Mouse (Mus musculus) hindlimb bud, embryonic 11.5 days (tissue): ENCODE measurements around the gene Stap2.
A peak's percentile ranks its signal among the peaks of the same experiment; 100 is the strongest.

ENCODE experiments used
- DNase-seq: peaks from one replicate; pipeline ENCODE4 v3.0.0-alpha.2; 2012; ENCODE audit warnings: low read depth, low spot score; ENCODE audit errors: extremely low spot score

Stap2 gene

DNA sequence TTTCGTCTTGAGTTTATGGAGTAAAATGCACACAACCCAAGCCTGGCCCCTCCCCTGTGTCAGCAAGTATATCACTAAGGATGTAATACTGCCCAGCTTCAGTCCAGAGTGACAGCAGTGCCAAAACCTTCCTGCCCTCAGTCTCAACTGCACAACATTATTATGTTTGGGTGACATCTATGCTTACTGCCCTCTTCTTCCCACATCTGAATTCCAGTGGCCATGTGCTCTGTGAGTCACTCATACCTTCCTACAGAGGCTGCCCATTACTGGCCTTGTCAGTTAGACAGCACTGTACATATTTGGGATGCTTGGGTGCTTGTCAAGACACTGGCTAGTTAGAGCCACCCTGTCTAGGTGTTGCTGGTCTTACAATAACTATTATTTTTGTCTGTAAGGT is 20.9 kb upstream of the Stap2 start:
- DNase-seq, result no peak

DNA sequence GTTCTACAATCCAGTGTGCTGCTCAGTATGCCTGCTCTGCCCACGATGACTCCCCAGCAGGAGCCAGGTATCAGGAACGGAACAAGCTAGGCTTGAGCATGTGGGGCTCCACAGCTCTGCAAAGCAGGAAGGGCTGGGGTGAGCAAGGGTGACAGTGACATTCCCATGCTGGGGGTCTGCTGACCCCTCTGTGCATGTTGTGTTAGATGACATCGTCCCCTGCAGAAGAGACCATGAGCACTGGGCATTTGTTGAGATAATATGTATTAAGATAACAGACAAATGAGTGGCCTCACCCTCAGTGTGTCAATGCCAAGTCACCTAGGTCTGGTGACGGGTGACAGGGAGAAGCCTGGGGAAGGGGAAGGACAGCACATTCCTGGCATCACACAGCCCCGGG is 19.5 kb upstream of the Stap2 start:
- DNase-seq, result no peak

DNA sequence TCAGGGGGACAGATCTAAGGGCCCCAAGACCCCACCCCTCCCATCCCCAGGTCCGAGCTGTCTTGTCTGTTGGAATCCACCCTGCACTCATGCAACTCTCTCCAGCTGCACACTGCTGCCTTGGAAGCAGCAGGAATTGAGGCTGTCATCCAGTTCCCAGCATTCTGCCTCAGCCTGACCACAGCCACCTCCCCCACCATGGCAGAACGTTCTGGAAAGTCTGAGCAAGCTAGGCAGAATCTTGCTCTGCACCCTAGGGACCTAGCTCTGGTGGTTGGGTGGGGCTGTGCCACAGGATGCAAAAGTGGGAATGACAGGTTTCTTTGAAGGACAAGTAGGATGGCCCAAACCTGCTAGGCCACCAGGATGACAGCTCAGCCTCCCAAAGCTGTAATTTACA is 19.1 kb upstream of the Stap2 start:
- DNase-seq, result no peak

DNA sequence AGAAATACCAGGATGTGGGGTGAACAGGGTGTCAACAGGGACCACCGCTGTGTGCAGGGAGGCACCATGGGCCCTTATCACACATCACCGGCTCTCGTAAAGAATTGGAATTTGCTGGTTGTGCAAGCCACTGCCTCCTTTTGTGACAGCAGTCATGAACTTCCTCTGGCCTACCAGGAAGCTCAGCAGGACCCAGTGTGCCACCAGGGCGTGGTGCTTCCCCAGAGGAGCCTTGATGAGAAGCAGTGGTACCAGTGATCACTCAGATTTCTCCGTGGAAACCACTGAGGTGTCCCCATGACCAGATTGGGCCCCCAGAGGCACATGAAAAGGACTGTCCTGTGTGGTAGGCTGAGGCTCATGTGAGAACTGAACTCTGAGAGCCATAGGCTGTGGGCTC is 18.0 kb upstream of the Stap2 start:
- DNase-seq, result no peak

DNA sequence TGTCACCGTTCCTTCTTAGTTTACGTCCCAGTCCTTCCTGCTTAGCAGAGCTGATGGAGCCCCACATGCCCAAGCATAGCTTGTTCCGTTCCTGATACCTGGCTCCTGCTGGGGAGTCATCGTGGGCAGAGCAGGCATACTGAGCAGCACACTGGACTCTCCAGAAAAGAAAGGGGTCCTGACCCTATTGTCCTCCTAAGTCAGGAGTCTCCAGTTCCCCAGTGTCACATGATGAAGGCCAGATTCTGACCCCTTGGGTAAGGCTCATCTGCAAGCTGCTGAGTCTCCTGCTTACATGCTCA is 17.6 kb upstream of the Stap2 start:
- DNase-seq, result no peak

DNA sequence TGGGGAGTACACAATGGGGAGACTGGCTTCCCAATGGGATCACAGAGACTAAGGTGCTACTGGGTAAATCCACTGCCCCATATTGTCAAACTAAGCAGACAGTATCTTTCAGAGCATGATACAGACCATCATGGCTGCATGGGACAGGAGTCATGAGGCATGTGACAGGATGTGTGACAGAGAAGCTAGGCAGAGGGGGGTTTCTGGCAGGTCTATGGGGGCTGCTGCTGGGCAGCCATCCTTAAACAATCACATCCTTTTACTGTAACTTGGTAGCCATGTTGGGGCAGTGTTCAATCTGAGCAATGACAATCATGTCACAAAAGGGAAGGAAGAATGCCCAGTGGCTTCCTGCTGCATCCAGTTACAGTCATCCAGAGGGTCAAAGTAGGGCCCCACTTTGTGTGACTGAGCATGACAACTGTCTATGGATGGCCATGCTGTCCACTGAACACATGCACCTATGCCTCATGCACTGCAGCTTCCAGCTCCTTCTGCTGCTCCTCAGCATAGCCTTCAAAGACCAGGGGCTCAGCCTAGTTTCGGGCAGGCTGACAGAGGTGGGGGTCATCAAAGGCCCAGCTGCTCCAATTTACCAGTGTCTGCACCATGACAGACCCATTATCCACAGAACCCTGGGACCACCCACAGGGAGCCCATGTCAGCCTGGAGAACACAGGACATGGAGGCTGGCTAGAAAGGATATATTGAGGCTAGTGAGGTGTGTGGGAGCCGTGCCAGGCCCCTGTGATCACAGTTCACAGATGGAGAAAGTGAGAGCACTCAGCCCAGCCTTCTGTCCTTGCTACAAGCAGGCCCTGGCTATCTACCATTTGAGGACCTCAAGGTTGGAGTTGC is 17.0 kb upstream of the Stap2 start:
- no peak for DNase-seq

DNA sequence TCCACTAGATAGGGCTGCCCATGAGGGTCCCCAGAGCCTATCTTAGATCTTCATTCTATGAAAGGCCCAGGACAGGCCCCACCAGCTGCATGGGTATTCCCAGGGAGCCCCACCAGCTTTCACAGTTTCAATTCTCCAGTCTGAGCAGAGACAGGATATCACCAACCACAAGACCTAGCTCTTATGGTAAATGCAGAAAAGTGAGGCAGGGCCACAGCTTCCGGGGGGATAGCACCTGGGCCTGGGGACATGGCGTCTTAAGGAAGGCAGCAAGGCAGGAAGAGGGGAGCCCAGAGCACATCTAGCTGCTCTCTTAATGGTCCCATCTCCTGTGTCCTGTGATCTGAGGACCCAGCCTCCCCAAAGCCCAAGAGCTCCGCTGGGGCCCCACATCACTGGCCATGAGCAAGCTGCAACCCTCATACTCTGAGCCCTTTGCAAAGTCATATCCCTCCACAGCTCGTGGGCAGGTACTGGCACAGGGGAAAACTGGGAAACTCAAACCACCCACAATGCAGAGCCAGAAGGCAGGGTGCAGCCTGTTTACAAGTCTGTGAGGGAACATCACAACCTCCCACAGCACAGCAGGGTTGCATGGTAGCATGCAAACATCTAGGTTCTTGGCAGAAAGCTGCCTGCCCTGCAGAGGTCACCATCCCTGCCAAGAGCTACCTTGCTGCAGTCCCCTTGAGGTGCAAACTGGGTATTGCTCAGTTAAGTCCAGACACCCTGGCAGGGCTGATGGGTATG is 16.0 kb upstream of the Stap2 start:
- DNase-seq, result no peak

DNA sequence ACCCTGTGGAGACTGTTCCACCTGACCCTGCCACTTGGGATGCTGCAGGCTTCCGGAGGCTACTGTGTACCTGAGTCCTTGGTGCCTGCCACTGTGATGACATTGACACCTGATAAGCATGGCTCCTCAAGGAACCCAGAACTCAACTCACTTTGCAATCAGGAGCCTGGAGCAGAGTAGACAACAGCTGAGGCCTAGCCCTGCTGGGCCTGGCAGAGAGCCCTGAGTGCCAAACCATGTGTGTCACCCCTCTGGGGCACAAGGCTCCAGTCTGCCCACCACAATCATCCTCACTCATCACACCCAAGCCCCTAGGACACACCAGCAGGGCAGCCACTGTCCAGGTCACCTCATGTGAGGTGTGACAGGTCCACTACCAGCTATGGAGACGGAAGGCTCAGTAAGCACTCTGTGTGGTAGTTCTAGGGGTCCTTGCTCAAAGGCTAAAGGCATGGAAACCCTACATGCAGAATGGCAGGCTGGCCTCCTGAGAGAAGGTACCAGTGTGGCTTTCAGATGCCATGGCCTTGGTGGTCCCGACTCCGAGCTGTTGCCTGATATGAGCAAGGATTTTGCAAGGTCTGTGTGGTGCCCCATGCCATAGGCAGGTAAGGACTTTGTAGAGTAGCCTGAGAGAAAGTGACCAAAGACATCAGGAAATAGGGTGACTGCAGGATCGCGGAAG is 15.2 kb upstream of the Stap2 start:
- no peak for DNase-seq

DNA sequence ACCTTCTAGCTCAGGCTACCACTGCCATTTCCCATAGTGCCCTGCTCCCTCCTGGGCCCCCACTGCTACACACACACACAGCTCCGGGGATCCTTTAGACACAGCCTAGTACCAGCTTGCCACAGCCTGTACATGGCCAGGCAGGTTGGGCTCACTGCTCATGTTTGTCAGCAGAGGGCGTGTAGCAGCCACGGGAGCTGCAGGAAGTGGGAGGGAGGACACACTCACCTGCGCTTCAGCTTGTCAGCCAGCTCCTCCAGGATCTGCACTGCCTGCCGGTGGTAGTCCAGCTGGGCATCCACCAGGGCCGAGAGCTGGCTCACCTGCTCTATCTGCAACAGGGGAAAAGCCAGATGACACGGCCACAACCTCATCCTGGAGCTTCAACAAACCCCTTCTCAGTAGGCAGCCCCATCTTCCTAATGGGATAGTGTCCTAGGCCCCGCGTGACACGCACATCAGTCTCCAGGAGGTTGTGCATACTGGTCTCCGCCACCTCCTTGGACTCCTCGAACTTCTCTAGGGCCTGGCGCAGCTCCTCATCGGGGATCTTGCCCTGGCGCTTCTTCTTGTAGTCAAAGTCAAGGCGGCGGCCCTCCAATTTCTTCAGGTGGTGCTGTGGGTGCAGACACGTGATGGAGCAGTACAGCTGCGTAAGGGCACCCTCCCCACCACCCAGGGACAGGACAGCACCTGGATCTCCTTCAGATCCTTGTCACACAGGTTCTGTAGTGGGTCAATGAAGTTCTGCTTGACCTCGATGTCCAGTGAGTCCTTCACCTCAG is 13.2 kb upstream of the Stap2 start:
- no peak for DNase-seq

DNA sequence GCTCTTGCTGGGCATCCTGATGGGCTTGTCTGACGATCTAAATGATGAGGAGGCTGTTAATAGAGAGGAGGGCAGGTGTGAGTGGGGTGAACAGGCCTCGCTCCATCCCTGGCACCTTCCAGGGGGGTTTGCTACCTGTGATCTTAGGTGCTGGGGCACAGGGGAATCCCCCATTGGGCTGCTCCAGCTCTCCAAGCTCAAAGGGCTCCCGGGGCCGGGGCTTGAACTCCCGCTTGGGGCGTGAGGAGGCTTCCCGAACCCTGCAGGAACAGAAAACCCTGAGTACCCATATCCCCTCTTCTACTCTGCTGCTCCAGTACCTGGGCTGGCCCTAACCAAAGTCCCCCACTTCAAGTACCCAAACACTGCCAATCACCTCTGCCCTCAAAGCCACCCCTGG is 12.5 kb upstream of the Stap2 start:
- no peak for DNase-seq

DNA sequence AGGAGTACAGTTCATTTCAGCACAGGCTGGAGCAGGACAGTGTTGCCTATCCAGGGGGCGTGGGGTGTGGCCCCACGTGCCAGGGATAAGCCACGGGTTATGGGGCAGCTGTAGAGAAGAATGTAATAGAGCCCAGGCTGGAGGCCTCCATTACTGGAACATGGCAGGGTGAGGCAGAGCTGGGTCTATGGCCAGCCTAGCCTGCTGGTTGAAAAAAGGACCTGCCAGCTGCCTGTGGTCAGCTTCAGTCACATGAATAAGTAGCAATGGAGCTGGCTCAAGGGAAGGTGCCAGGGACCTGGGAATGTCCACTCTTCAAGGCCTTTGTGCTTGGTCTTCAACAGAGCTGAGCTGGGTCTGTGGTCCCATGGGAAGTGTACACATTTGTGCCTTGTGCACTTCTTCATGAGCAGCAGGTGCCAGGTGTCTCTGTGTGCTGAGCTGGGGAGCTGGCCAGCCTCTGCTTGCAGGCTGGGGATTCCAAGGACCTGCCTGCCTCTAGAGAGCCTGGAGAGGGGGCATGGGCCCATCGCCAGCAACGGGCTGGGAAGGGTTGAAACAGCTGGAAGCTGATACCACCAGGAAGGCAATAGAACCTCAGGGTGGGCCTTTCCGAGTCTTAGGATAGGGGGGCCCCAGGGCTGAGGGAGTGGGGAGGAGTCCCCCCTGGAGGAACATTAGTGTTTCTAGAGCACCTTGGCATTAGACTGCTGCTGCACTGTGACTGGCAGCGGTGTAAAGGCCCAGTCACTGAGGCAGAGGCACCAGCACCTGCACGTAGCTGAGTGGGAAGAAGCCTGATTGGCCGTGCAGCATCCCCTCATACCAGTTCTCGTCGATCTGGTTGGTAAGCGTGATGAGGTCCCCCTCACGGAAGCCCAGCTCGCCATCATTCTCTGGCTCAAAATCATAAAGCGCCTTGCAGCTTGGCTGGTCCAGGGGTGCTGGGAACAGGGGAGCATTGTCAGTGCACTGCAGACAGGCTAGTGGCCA is 11.7 kb upstream of the Stap2 start:
- DNase-seq, result no peak

DNA sequence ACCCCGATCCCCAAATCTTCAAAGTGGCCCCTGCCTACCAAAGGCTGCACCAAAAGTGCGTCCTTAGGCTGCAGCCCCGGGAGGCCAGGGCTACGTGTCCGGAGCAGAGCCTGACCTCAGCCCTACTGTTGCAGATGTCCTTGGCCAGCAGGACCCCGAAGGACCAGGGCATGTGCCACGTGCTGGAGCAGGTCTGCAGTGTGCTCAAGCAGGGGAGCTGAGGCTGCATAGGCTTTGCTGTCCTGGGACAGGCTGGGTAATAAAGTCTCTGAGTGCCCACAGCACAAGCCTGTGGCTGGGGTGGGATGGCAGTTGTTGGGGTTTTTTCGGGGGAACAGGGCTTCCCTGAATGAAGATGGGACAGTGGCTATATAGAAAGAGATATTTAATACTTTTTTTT is 11.0 kb upstream of the Stap2 start:
- DNase-seq, result no peak

DNA sequence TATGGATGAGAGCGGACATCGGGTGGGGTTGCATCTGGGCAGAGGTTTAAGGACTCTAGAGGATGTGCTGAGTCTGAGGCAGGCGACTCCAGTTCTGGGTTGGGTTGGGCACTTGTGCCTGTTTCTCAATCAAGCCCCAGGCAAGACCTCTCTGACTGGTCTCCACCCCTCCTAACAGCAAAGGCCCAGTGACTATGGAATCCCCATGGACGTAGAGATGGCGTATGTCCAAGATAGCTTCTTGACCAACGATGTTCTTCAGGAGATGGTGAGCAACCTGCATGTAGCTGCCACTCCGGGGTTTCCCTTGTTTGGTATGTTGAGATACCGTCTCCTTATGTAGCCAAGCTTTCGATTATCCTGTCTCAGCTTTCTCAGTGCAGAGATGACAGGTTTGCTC is 9.9 kb upstream of the Stap2 start:
- DNase-seq, result no peak

DNA sequence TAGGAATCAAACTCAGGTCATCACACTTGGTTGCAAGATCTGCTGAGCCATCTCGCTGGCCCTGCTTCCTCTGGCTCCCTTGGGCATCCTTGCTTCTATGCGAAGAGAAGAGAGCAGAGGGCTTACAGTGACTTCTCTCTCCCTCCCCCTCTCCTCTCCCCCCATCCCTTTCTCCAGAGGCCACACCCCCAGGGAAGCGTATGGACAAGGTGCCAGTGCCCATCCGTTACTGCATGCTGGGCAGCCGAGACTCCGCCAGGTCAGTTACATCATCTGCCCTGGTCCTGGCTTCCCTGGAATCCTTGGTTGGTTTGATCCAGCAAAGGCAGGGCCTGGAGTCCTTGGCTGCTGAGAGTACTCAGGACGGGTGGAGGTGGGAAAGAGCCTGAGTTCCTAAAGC is 6.1 kb upstream of the Stap2 start:
- DNase-seq, result no peak

DNA sequence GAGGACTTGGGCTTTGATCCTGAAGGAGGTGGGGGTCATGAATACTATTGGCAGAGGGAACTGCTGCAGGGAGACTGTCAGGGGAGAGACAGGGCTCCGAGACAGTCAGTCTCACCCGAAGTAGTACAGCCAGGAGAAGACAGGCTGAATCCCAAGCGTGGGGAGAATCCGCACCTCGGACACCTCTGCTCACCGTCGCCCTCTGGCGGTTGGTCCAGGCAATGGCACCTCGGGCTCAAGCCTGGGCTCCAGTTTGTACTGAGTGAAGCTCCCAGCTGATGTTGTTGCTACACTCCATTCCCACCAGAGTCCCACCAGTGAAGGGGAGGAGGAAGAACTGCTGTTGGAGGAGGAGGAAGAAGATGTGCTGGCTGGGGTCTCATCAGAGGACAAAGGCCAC is 5.3 kb upstream of the Stap2 start:
- peak; percentile 24 for DNase-seq

DNA sequence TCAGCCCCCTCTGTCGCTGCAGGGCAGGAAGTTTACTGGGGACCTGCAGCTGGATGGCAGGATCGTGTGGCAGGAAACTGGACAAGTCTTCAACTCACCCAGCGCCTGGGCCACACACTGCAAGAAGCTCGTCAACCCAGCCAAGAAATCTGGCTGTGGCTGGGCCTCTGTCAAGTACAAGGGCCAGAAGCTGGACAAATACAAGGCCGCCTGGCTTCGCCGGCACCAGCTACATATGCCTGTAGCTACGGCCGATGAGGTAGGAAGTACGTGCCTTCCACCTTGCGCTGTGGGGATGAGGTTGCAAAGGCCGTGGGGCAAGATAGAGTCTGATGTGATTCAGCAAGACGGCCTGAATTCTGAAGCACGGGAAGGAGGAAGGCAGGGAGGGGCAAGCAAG is 4.9 kb upstream of the Stap2 start:
- no peak for DNase-seq

DNA sequence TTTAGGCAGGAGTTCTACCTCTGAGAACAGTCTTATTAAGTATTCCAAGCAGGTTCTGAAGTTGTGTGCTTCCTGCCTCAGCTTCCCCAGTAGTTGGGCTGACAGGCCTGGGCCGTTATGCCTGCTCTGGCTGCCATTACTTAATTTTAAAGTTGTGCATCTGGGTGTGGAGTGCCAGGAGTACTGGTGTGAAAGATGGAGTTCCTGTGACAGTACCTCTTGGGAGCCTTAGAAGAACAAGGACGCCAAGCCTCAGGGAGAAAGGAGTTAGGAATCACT is 4.5 kb upstream of the Stap2 start:
- DNase-seq, result no peak

DNA sequence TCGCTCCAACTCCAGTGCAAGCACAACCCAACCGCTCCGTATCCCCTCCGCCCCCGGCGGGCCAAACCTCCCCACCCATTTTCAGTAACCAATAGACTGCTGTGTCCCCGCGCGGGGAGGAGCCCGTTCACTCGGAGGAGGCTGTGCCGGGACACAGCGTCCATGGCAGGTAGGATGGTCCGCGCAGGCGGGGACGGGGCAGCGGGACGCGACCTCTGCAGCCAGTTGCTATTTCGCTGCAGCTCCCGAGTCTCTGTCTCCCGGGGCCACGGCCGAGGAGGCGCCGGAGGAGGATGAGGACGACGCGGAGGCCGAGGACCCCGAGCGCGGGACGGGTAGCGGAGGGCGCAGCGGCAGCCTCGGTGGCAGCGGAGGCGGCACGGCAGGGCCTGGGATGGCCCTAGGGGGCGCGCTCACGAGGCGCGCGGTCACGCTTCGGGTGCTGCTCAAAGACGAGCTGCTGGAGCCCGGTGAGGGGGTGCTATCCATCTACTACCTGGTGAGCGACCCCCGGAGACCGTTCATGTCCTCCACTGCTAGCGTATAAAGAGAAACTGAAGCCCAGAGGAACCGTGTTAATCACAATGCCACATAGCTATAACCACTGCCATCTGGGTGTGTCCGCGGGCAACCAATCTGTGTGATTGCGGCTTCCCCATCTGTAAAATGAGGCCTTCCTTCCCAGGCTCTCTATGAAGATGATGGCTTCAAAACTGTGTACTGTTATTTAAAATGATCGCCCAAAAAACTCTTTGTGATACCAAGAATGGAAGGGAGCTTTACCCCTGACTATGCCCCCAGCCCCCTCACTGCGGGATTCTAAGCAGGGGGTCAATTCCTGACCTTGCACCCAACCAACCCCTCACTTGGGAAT is 3.9 kb upstream of the Stap2 start:
- peak; percentile 61 for DNase-seq

DNA sequence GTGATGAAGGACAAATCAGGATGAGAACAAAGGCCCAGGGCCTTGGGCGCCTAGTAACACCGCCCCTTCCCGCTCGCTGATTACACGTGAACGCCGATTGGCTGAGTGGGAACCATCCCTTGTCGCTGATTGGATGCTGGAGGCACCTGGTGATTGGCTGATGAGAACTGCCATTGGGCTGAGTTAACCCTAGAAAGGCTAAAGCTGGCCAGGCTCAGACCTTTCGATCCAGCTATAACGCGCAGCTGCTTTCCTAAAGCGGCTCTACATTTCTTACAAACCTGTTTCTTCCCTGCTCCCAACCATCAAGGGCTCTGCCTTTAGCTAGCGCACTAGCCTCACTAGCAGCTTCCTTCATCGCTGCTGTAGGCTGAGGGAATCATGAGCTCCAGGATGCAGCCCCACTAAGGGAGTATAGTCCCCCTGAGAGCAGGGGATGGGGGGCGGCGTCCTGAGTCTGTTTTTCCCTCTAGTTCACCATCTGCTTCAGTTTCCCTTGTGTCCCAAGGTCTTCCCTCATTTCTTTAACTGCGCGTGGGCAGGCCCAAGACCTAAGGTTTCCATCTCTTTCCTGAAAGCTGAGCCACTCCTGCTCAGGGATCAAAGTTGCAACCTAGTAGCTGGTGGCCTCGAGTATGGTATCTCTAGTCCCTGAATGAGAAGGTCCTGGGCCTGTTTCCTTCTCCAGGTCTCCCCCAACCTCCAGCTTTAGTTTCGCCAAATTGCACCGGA is 3.1 kb upstream of the Stap2 start:
- peak; percentile 98 for DNase-seq
